Mouse (Mus musculus) bone marrow macrophage, adult 2 months (primary cell): Measurements from ENCODE around the gene Ankrd13b. TPM values are rescaled to one million over a fixed set of nuclear protein-coding genes. Genes with fewer than 3 reads are reported as not detected.
A peak's percentile ranks its signal among the peaks of the same experiment; 100 is the strongest.

ENCODE experiments used
- H3K27ac ChIP-seq: 2 replicates; pipeline ENCODE4 v1.5.1; 2012; ENCODE audit warnings: low read depth, low read length; ENCODE audit not compliant: insufficient read depth
- H3K4me1 ChIP-seq: 2 replicates; pipeline ENCODE4 v1.6.1; 2012; ENCODE audit warnings: low read length; ENCODE audit not compliant: control insufficient read depth, insufficient read depth
- H3K4me3 ChIP-seq: 2 replicates; pipeline ENCODE4 v1.5.1; 2012; ENCODE audit warnings: mild to moderate bottlenecking, low read length, moderate library complexity; ENCODE audit not compliant: insufficient read depth
- CTCF ChIP-seq: IDR thresholded peaks from 2 replicates; pipeline ENCODE4 v1.5.1; 2012; ENCODE audit warnings: low read depth, mild to moderate bottlenecking, low read length, moderate library complexity
- POLR2A ChIP-seq: IDR thresholded peaks from 2 replicates; pipeline ENCODE4 v1.6.1; 2012; ENCODE audit warnings: mild to moderate bottlenecking, low read depth, low read length, borderline replicate concordance
- polyA plus RNA-seq: library from polyadenylated mRNA; stranded (reverse); fragments of >200 nt; gene quantifications from 2 replicates; pipeline ENCODE4 v1.2.4, GENCODE M21; 2012; ENCODE audit not compliant: missing spikeins, insufficient read depth, insufficient read length

The Ankrd13b gene
- polyA plus RNA-seq, 1 experiment = 5.0 TPM

GRCm38 (mm10) chr11:77516553-77517425 is 27.3 kb upstream of the Ankrd13b start:
- no peak overlapping the region for H3K27ac ChIP-seq
- no peak for TF ChIP-seq CTCF
- no peak for TF ChIP-seq POLR2A
- no peak overlapping the region for H3K4me3 ChIP-seq
- peaks cover 47% of the 10 kb centered on the region for H3K4me1 ChIP-seq

- peak within 1 kb of the TSS; percentile 42 for H3K27ac ChIP-seq
- no peak for TF ChIP-seq POLR2A
- TF ChIP-seq CTCF = no peak
- peaks cover 40% of the 10 kb centered on the region for H3K4me1 ChIP-seq
- H3K4me3 ChIP-seq = peak within 1 kb of the TSS; percentile 74
Measured at GRCm38 (mm10) chr11:77515637-77516552, 26.4 kb upstream of the Ankrd13b start, which contains the start of gene Trp53i13. TSS of gene Trp53i13 (minus strand) at chr11:77515980.

GRCm38 (mm10) chr11:77514832-77515636 is 25.6 kb upstream of the Ankrd13b start, which contains the start of gene Abhd15:
TSS of gene Abhd15 (plus strand) at chr11:77515121.
- peaks cover 36% of the 10 kb centered on the region for H3K4me1 ChIP-seq
- TF ChIP-seq CTCF (no peak), POLR2A (peak; percentile 30; the same call in 1 of the 2 replicates)

GRCm38 (mm10) chr11:77514281-77514831 is 24.9 kb upstream of the Ankrd13b start:
- H3K27ac ChIP-seq = peak overlapping the region; percentile 46
- TF ChIP-seq POLR2A (no peak), CTCF (no peak)
- H3K4me1 ChIP-seq = peaks cover 29% of the 10 kb centered on the region
- H3K4me3 ChIP-seq = peak overlapping the region; percentile 74

More at GRCm38 (mm10) chr11:77514832-77515636, 25.6 kb upstream of the Ankrd13b start, which contains the start of gene Abhd15:
- Histone ChIP-seq H3K4me3 (peak within 1 kb of the TSS; percentile 74), H3K27ac (peak within 1 kb of the TSS; percentile 46)

- peaks cover 25% of the 10 kb centered on the region for H3K4me1 ChIP-seq
- H3K4me3 ChIP-seq = peak overlapping the region; percentile 74
- TF ChIP-seq POLR2A = no peak
- no peak for TF ChIP-seq CTCF
- H3K27ac ChIP-seq = peak overlapping the region; percentile 40
Measured at GRCm38 (mm10) chr11:77513811-77514170, 24.3 kb upstream of the Ankrd13b start.

- peak overlapping the region; percentile 74 for H3K4me3 ChIP-seq
- H3K4me1 ChIP-seq = peaks cover 23% of the 10 kb centered on the region
- H3K27ac ChIP-seq = peak overlapping the region; percentile 40
- no peak for TF ChIP-seq POLR2A
Measured at GRCm38 (mm10) chr11:77512891-77513810, 23.7 kb upstream of the Ankrd13b start.

GRCm38 (mm10) chr11:77511336-77511735 is 21.9 kb upstream of the Ankrd13b start:
- no peak for TF ChIP-seq POLR2A
- TF ChIP-seq CTCF = no peak
- H3K27ac ChIP-seq = no peak overlapping the region
- peaks cover 15% of the 10 kb centered on the region for H3K4me1 ChIP-seq
- no peak overlapping the region for H3K4me3 ChIP-seq

GRCm38 (mm10) chr11:77508068-77509021 is 18.9 kb upstream of the Ankrd13b start:
- Histone ChIP-seq H3K4me1 (peaks cover 10% of the 10 kb centered on the region), H3K4me3 (peak overlapping the region; percentile 52), H3K27ac (no peak overlapping the region)
- TF ChIP-seq POLR2A (no peak), CTCF (peak; percentile 98)
